Mouse (Mus musculus) limb, embryonic 10.5 days (tissue): ENCODE results near the gene Tcf25. TPM values are rescaled to one million over a fixed set of nuclear protein-coding genes. Genes with fewer than 3 reads are reported as not detected.
"Not testable (repeated sequence)": the region's sequence is repeated elsewhere in the genome, so short reads cannot be mapped to it uniquely, and the experiment has no call there.

Experiments
- DNase-seq: peaks from one replicate; pipeline ENCODE4 v3.0.0-alpha.2; 2017; ENCODE audit warnings: low spot score
- H3K27ac ChIP-seq: fragments of 300-500 bp; sonication (generic); 2 replicates; pipeline ENCODE4 v1.5.1; 2016; ENCODE audit warnings: mild to moderate bottlenecking
- H3K27me3 ChIP-seq: fragments of 300-500 bp; sonication (generic); 2 replicates; pipeline ENCODE4 v1.6.1; 2016; ENCODE audit warnings: low read depth, mild to moderate bottlenecking; ENCODE audit not compliant: poor library complexity, severe bottlenecking
- H3K36me3 ChIP-seq: fragments of 300-500 bp; sonication (generic); 2 replicates; pipeline ENCODE4 v1.6.1; 2016; ENCODE audit warnings: mild to moderate bottlenecking, moderate library complexity
- H3K4me1 ChIP-seq: fragments of 300-500 bp; sonication (generic); 2 replicates; pipeline ENCODE4 v1.6.1; 2016
- H3K4me3 ChIP-seq: fragments of 300-500 bp; sonication (generic); 2 replicates; pipeline ENCODE4 v1.5.1; 2016; ENCODE audit warnings: mild to moderate bottlenecking, moderate library complexity
- H3K9me3 ChIP-seq: fragments of 300-500 bp; sonication (generic); replicated peaks from 2 replicates; pipeline ENCODE4 v1.6.1; 2016; ENCODE audit warnings: mild to moderate bottlenecking
- WGBS: fragments of 180-500 bp; shearing (Covaris S2); methylation state at CpG from one replicate; pipeline ENCODE4 v1.1.7; 2016; 5-methylcytosine and 5-hydroxymethylcytosine counted together
- polyA plus RNA-seq: library from polyadenylated mRNA; unstranded; fragments of >200 nt; fragmentation: Nextera tagmentation; extraction: Ambion mirVana; gene quantifications from 2 replicates; pipeline ENCODE4 v1.2.1, GENCODE M21; 2016

The Tcf25 gene
- polyA plus RNA-seq, 1 experiment from 2014 or later, result 138 TPM

GRCm38 (mm10) chr8:123451747-123452146, 78.2 kb downstream of the Tcf25 start:
- not testable (repeated sequence) for H3K4me3 ChIP-seq, H3K27ac ChIP-seq, H3K4me1 ChIP-seq, H3K9me3 ChIP-seq, H3K27me3 ChIP-seq, DNase-seq
- H3K36me3 ChIP-seq, result peaks cover 84% of the 10 kb centered on the region
- WGBS, result 94% methylated on average over 12 of the region's 12 CpGs

DNA sequence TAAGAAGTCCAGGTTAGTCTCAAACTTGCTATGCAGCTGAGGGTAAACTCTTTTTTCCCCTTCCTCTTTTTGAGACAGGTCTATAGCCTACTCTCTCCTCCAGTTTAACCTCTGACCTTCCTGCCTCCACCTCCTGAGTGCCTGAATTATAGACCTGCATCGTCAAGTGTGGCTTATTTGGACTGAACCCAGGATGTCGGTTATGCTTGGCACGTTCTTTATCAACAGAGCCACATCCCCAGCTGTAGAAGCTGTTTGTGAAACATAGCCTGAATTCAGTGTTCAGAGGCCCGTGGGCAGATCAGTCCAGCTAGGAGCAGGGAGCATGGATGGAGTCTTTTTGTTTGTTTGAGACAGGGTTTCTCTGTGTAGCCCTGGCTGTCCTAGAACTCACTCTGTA, 78.6 kb downstream of the Tcf25 start:
- H3K27me3 ChIP-seq, result no peaks in the 10 kb centered on the region
- peaks cover 8% of the 10 kb centered on the region for H3K4me1 ChIP-seq
- no peak for DNase-seq
- H3K9me3 ChIP-seq, result no peaks in the 10 kb centered on the region
- no peak overlapping the region for H3K27ac ChIP-seq
- WGBS, result 88% methylated on average over 4 of the region's 4 CpGs
- no peak overlapping the region for H3K4me3 ChIP-seq
- peaks cover 84% of the 10 kb centered on the region for H3K36me3 ChIP-seq

DNA sequence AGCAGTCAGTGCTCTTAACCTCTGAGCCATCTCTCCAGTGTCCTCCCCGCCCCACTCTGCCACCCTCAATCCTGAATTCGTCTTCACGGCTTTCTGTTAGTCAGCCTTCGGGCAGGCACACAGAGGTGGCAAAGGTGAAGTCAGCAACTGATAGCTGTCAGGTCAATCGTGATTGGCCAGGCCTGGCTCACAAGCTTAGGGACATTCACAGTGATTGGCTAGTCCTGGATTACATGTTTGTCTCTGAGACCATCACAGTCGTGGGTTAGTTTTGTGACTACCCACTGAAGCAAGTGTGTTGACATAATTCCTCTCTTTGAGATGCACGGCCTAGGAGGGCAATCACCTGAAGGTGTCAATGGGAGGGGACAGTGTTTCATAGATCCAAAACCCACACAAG, 79.7 kb downstream of the Tcf25 start:
- WGBS, result 74% methylated on average over 7 of the region's 7 CpGs
- no peaks in the 10 kb centered on the region for H3K27me3 ChIP-seq
- peaks cover 8% of the 10 kb centered on the region for H3K4me1 ChIP-seq
- no peak for DNase-seq
- no peaks in the 10 kb centered on the region for H3K9me3 ChIP-seq
- no peak overlapping the region for H3K27ac ChIP-seq
- H3K4me3 ChIP-seq, result no peak overlapping the region
- peaks cover 88% of the 10 kb centered on the region for H3K36me3 ChIP-seq

Other genes with a start within 250 kb of the Tcf25 start
- gene Sult5a1, start 215.4 kb upstream of the Tcf25 start, polyA plus RNA-seq, result 4.6 and 5.2 TPM in 2 replicates
- gene Dpep1, start 187.5 kb upstream of the Tcf25 start, polyA plus RNA-seq, result 7.8 and 8.4 TPM in 2 replicates
- 127 and 130 TPM in 2 replicates for gene Chmp1a, start 161.0 kb upstream of the Tcf25 start, polyA plus RNA-seq
- 3.1 and 6.2 TPM in 2 replicates for gene Spata33, start 160.9 kb upstream of the Tcf25 start, polyA plus RNA-seq
- gene Cdk10, start 148.9 kb upstream of the Tcf25 start, polyA plus RNA-seq, result 33.6 and 34.7 TPM in 2 replicates
- gene Spata2l, start 137.5 kb upstream of the Tcf25 start, polyA plus RNA-seq, result 0.75 and 1.6 TPM in 2 replicates
- gene Zfp276, start 119.6 kb upstream of the Tcf25 start, polyA plus RNA-seq, result 23.9 and 27.9 TPM in 2 replicates
- gene Vps9d1, start 119.4 kb upstream of the Tcf25 start, polyA plus RNA-seq, result 19.0 and 26.7 TPM in 2 replicates
- gene Fanca, start 55.2 kb upstream of the Tcf25 start, polyA plus RNA-seq, result 42.7 and 46.3 TPM in 2 replicates
- gene Spire2, start 41.0 kb upstream of the Tcf25 start, polyA plus RNA-seq, result 2.0 TPM in 2 replicates
- not detected in 2 replicates for gene Mc1r, start 33.4 kb downstream of the Tcf25 start, polyA plus RNA-seq
- gene Tubb3, start 37.7 kb downstream of the Tcf25 start, polyA plus RNA-seq, result 6.9 and 7.9 TPM in 2 replicates
- 43.6 and 44.1 TPM in 2 replicates for gene Def8, start 49.8 kb downstream of the Tcf25 start, polyA plus RNA-seq
- gene Afg3l1, start 104.2 kb downstream of the Tcf25 start, polyA plus RNA-seq, result 57.2 and 65.0 TPM in 2 replicates
- gene Dbndd1, start 141.7 kb downstream of the Tcf25 start, polyA plus RNA-seq, result 6.1 and 7.4 TPM in 2 replicates
- gene Gas8, start 145.1 kb downstream of the Tcf25 start, polyA plus RNA-seq, result 41.1 TPM in 2 replicates